Mouse (Mus musculus) liver, adult 10 weeks (tissue): ENCODE results near the gene Mcm3. TPM values are rescaled to one million over a fixed set of nuclear protein-coding genes. Genes with fewer than 3 reads are reported as not detected.

Source experiments
- polyA plus RNA-seq: library from polyadenylated mRNA; stranded (reverse); fragments of 350-450 nt; fragmentation: Illumina TruSeq; extraction: RNeasy Lipid Tissue Mini Kit (QIAGEN cat#74804); gene quantifications from one replicate; pipeline ENCODE4 v1.2.3, GENCODE M21; 2014; ENCODE audit warnings: low read depth, low replicate concordance

The Mcm3 gene
- polyA plus RNA-seq: 0.95 TPM

GRCm38 (mm10) chr1:20819771-20820605, at the start of gene Mcm3:
TSS of gene Mcm3 (minus strand) at chr1:20820312.

DNA sequence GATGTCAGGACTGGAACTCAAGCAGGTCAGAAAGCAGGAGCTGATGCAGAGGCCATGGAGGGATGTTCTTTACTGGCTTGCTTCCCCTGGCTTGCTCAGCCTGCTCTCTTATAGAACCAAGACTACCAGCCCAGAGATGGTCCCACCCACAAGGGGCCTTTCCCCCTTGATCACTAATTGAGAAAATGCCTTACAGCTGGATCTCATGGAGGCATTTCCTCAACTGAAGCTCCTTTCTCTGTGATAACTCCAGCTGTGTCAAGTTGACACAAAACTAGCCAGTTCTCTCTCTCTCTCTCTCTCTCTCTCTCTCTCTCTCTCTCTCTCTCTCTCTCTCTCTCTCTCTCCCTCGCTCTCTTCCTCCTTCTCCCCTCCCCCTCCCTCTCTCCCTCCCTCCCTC, 29.6 kb downstream of the Mcm3 start, which contains the start of gene Il17f:
Gene Il17f (minus strand): TSS at position 101 of the 400 bp plus-strand sequence.

Other genes with a start within 250 kb of the Mcm3 start
- 2.8 TPM for gene Pkhd1, start 202.2 kb downstream of the Mcm3 start, polyA plus RNA-seq
- gene Il17a, start 89.4 kb downstream of the Mcm3 start, polyA plus RNA-seq: not detected
- gene Il17f, start 29.7 kb downstream of the Mcm3 start, polyA plus RNA-seq: not detected
- gene Paqr8, start 70.3 kb upstream of the Mcm3 start, polyA plus RNA-seq: 0.40 TPM
- gene Efhc1, start 131.3 kb upstream of the Mcm3 start, polyA plus RNA-seq: 0.24 TPM